ENCODE assay signal across 15 mouse cellular contexts in genomic region chr2:11332469-11332868, GRCm38 (mm10).
DNase-seq lines count a peak whose midpoint lies in the region; ATAC-seq and TF ChIP-seq lines count a peak whose summit lies in the region.
"Had no signal": no experiment of that assay in that cellular context is flagged by ENCODE, and none has a peak within 500 bp of the region (broad histone marks: within the 10 kb centered on the region; RNA-seq: fewer than 3 reads in every experiment).

No protein-coding gene starts in this region.

- no peak for ATAC-seq in liver, embryonic 13.5 days (ENCODE audit: low read depth)
- ATAC-seq in intestine, embryonic 15.5 days = no peak
- ATAC-seq in forebrain, embryonic 13.5 days = no peak
- ATAC-seq in activated CD4-positive, CD25-positive, alpha-beta regulatory T cell, adult 4 months = no peak

- H3K9me3 ChIP-seq in liver, embryonic 13.5 days (replicated peaks) = no peaks in the 10 kb centered on the region
- H3K9me3 ChIP-seq in intestine, embryonic 15.5 days = no peaks in the 10 kb centered on the region
- no peaks in the 10 kb centered on the region for H3K9me3 ChIP-seq in forebrain, embryonic 13.5 days (replicated peaks)
- H3K9me3 ChIP-seq: forebrain, embryonic 15.5 days; kidney, embryonic 15.5 days; limb, embryonic 13.5 days; midbrain, embryonic 12.5 days had no signal

- H3K27ac ChIP-seq in bone marrow, adult 2 months (ENCODE audit: control insufficient read depth, insufficient read depth, low read depth, low read length, poor library complexity) = peak overlapping the region; percentile 88; the same call in 1 of the 2 replicates
- H3K27ac ChIP-seq in liver, embryonic 13.5 days = peak overlapping the region; percentile 35; the same call in 1 of the 2 replicates
- H3K27ac ChIP-seq in intestine, embryonic 15.5 days = no peak overlapping the region
- no peak overlapping the region for H3K27ac ChIP-seq in forebrain, embryonic 13.5 days
- H3K27ac ChIP-seq: forebrain, embryonic 15.5 days; kidney, embryonic 15.5 days; limb, embryonic 13.5 days; midbrain, embryonic 12.5 days had no signal

- no peak for TF ChIP-seq CTCF in bone marrow, adult 2 months (IDR thresholded peaks at IDR 0.05; ENCODE audit: control insufficient read depth, insufficient read depth, low read length)

- no peak for TF ChIP-seq POLR2A in bone marrow, adult 2 months (IDR thresholded peaks at IDR 0.05; ENCODE audit: borderline replicate concordance, control insufficient read depth, low read depth, low read length)

- 11% methylated on average over 4 of the region's 4 CpGs for WGBS in bone marrow, adult 2 months
- 34% methylated on average over 4 of the region's 4 CpGs for WGBS in liver, embryonic 13.5 days (ENCODE audit: insufficient replicate concordance)
- 75% methylated on average over 4 of the region's 4 CpGs for WGBS in intestine, embryonic 15.5 days
- WGBS in forebrain, embryonic 13.5 days = 86% methylated on average over 4 of the region's 4 CpGs

- H3K27me3 ChIP-seq in liver, embryonic 13.5 days = no peaks in the 10 kb centered on the region
- no peaks in the 10 kb centered on the region for H3K27me3 ChIP-seq in intestine, embryonic 15.5 days (replicated peaks)
- H3K27me3 ChIP-seq in forebrain, embryonic 13.5 days = peaks cover 4% of the 10 kb centered on the region; the same call in 1 of the 2 replicates
- H3K27me3 ChIP-seq: forebrain, embryonic 15.5 days; midbrain, embryonic 12.5 days had no signal

- peak overlapping the region; percentile 15 for H3K4me3 ChIP-seq in bone marrow, adult 2 months (replicated peaks; ENCODE audit: control insufficient read depth, low read depth, low read length)
- H3K4me3 ChIP-seq in liver, embryonic 13.5 days (replicated peaks) = no peak overlapping the region
- H3K4me3 ChIP-seq in intestine, embryonic 15.5 days (replicated peaks) = no peak overlapping the region
- H3K4me3 ChIP-seq in forebrain, embryonic 13.5 days = no peak overlapping the region
- H3K4me3 ChIP-seq: forebrain, embryonic 15.5 days; kidney, embryonic 15.5 days; limb, embryonic 13.5 days; midbrain, embryonic 12.5 days had no signal

- H3K4me2 ChIP-seq in liver, embryonic 13.5 days = no peak overlapping the region
- no peak overlapping the region for H3K4me2 ChIP-seq in intestine, embryonic 15.5 days (replicated peaks)
- H3K4me2 ChIP-seq in forebrain, embryonic 13.5 days = no peak overlapping the region
- H3K4me2 ChIP-seq: forebrain, embryonic 15.5 days; kidney, embryonic 15.5 days; limb, embryonic 13.5 days; midbrain, embryonic 12.5 days had no signal

- DNase-seq in CD4-positive, CD25-positive, alpha-beta regulatory T cell, adult 2 months (ENCODE audit: low read depth, low spot score) = peak; percentile 59
- no peak for DNase-seq in liver, embryonic 13.5 days
- peak; percentile 76 for DNase-seq in naive thymus-derived CD4-positive, alpha-beta T cell, adult 2 months (ENCODE audit: low read depth)
- no peak for DNase-seq in embryo, embryonic 10.5 days (ENCODE audit: low spot score)
- DNase-seq: adrenal gland, postnatal 14 days; cerebellum, adult 2 months; layer of hippocampus, postnatal 36 days had no signal

- H3K36me3 ChIP-seq in liver, embryonic 13.5 days = no peaks in the 10 kb centered on the region
- H3K36me3 ChIP-seq in intestine, embryonic 15.5 days = no peaks in the 10 kb centered on the region
- no peaks in the 10 kb centered on the region for H3K36me3 ChIP-seq in forebrain, embryonic 13.5 days (ENCODE audit: poor library complexity, severe bottlenecking)
- H3K36me3 ChIP-seq: forebrain, embryonic 15.5 days; kidney, embryonic 15.5 days; limb, embryonic 13.5 days; midbrain, embryonic 12.5 days had no signal

- H3K9ac ChIP-seq in liver, embryonic 13.5 days = no peak overlapping the region
- no peak overlapping the region for H3K9ac ChIP-seq in intestine, embryonic 15.5 days
- H3K9ac ChIP-seq in forebrain, embryonic 13.5 days = no peak overlapping the region
- H3K9ac ChIP-seq: forebrain, embryonic 15.5 days; kidney, embryonic 15.5 days; limb, embryonic 13.5 days; midbrain, embryonic 12.5 days had no signal

- no peaks in the 10 kb centered on the region; the same call in 1 of the 2 replicates for H3K4me1 ChIP-seq in bone marrow, adult 2 months (ENCODE audit: control insufficient read depth, insufficient read depth, low read length)
- H3K4me1 ChIP-seq in liver, embryonic 13.5 days (replicated peaks) = peaks cover 24% of the 10 kb centered on the region
- no peaks in the 10 kb centered on the region for H3K4me1 ChIP-seq in intestine, embryonic 15.5 days (replicated peaks)
- H3K4me1 ChIP-seq in forebrain, embryonic 13.5 days = no peaks in the 10 kb centered on the region
- H3K4me1 ChIP-seq: limb, embryonic 13.5 days; midbrain, embryonic 12.5 days had no signal

Comparison
In these comparisons a context has a peak if more than half of its experiments do, and no peak if none do; other contexts are left out.
1. DNase-seq: peak in CD4-positive, CD25-positive, alpha-beta regulatory T cell, adult 2 months (single experiment) and naive thymus-derived CD4-positive, alpha-beta T cell, adult 2 months (single experiment); none in liver, embryonic 13.5 days (single experiment) and embryo, embryonic 10.5 days (single experiment).
2. H3K27ac ChIP-seq: peak in bone marrow, adult 2 months (single experiment) and liver, embryonic 13.5 days (single experiment); none in intestine, embryonic 15.5 days (single experiment) and forebrain, embryonic 13.5 days (single experiment).